Mouse (Mus musculus): ENCODE measurements around the gene Chek2. TPM values are rescaled to one million over a fixed set of nuclear protein-coding genes. Genes with fewer than 3 reads are reported as not detected.

Chek2 gene
- total RNA-seq, 2 experiments from 2014 or later, result 1.4 to 1.6 TPM

DNA sequence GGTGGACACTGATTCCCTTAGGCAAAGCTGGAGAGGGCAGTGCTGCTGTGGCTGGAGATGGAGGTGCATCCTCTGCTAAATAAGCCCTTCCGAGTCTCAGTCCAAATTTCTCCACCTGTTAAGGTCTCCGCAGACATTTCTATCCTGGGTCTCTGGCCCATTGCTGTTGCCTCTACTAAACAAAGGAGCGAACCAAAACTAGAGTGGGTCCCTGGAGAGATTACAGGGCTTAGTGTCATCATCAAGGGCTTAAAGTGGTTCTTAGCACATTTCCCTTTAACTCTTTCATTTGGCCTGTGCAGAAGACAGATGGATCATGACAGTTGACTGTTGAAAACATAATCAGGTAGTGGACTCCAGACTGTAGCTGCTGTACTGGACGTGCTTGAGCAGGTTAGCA lies 48.8 kb downstream of the Chek2 start:
- no peak for DNase-seq (ENCODE audit: low spot score in 2 of 2)
- intact Hi-C loops (cut with DNase I), result no loop called here

DNA sequence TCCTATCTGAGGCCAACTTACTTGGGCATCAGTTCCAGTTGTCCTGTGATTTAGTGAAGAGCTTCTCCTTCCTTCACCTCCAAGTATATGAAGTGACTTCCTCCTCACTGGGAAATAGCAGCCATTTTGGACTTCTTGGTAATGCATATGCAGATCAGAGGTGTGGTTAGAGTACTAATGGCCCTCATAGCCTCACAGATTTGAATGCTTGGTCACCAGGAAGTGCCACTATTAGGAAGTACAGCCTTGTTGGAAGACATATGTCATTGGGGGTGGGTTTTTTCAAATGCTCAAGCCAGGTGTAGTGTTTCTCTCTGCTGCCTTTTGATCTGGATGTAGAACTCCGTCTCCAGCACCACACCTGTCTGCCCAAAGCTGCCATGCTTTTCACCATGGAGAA lies 50.2 kb downstream of the Chek2 start:
- intact Hi-C loops (cut with DNase I), result no loop called here
- DNase-seq (ENCODE audit: low spot score in 2 of 2), result no peak

- DNase-seq (ENCODE audit: low spot score in 2 of 2), result no peak
- intact Hi-C loops (cut with DNase I), result no loop called here
These were observed 50.8 kb downstream of the Chek2 start for GRCm38 (mm10) chr5:110890561-110890960.

DNA sequence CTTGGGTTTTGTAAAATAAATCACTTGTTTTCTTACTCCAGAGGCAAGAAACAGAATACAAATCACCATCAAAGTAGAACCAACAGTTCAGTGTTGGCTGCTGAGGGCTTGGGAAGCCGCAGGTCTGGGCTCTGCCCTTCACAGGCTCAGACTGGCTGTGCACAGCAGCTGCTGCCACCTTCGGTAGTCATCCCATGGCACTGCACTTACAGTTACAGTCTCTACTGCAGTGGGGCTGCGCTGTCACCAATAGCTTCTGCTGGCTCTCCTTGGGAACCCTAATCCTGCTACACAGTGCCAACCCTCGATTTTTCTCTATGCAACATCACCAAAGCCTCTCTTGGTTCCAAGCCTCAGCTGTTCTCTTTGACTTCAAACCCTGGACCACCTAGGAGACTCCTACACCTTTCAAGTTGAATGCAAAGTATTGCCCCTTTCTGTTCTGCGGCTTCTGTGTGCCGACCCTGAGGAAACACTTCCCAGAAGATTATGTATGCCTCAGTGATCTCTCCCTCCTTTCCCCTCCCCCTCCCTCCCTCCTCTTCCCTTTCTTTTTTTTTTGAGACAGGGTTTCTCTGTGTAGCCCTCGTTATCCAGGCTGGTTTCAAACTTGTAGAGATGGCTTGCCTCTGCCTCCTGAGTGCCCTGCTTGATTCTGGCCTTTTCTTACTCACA lies 57.5 kb downstream of the Chek2 start:
- DNase-seq (ENCODE audit: low spot score in 2 of 2), result no peak
- intact Hi-C loops (cut with DNase I), result no loop called here

DNA sequence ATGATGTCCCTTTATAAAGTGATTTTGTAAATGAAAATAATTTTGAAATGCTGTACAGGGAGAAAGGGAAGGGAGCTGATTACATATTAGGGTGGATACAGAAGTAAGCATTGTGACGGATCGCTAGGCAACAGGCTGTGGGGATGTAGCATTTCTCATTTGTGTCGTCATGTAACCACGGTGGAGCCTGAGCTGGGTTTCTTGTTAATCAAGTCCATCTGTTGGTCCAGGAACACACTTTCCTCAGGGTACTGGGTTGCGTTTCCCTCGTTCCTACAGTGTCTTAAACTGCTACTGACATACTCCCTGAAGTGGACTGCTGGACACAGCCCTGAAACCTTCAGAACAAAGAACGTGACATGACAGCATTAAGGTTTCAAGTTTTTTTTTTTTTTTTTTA lies 58.4 kb downstream of the Chek2 start:
- intact Hi-C loops (cut with DNase I), result no loop called here
- DNase-seq (ENCODE audit: low spot score in 2 of 2), result no peak

DNA sequence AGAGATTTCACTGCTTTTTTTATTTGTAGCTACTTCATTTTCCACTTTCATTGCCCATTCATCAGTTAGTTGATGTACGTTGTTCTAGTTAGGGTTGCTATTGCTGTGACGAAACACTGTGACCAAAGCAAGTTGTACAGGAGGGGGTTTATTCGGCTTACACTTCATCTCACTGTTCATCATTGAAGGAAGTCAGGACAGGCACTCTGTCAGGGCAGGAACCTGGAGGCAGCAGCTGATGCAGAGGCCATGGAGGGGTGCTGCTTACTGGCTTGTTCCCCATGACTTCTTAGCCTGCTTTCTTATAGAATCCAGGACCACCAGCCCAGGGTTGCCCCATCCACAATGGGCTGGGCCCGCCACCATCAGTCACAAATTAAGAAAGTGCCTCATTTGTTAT lies 59.0 kb downstream of the Chek2 start:
- no peak for DNase-seq (ENCODE audit: low spot score in 2 of 2)
- intact Hi-C loops (cut with DNase I), result no loop called here

GRCm38 (mm10) chr5:110900331-110900730 lies 60.6 kb downstream of the Chek2 start:
- intact Hi-C loops (cut with DNase I), result no loop called here
- no peak for DNase-seq (ENCODE audit: low spot score in 2 of 2)

GRCm38 (mm10) chr5:110906708-110907107 lies 66.9 kb downstream of the Chek2 start:
- DNase-seq (ENCODE audit: low spot score in 2 of 2), result no peak
- intact Hi-C loops (cut with DNase I), result no loop called here

DNA sequence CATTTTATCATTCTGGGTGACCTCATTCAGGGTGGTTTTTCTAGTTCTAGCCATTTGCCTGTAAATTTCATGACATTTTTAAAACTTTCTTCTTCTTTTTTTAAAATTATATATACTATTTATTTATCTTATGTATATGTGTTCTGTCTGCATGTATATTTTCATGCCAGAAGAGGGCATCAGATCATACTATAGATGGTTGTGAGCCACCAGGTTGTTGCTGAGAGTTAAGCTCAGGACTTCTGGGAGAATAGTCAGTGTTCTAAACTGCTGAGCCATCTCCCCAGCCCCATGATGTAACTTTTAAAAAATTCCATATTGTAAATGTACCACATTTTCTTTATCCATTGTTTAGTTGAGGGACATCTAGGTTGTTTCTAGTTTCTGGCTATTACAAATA lies 69.1 kb downstream of the Chek2 start:
- no peak for DNase-seq (ENCODE audit: low spot score in 2 of 2)
- intact Hi-C loops (cut with DNase I), result no loop called here

DNA sequence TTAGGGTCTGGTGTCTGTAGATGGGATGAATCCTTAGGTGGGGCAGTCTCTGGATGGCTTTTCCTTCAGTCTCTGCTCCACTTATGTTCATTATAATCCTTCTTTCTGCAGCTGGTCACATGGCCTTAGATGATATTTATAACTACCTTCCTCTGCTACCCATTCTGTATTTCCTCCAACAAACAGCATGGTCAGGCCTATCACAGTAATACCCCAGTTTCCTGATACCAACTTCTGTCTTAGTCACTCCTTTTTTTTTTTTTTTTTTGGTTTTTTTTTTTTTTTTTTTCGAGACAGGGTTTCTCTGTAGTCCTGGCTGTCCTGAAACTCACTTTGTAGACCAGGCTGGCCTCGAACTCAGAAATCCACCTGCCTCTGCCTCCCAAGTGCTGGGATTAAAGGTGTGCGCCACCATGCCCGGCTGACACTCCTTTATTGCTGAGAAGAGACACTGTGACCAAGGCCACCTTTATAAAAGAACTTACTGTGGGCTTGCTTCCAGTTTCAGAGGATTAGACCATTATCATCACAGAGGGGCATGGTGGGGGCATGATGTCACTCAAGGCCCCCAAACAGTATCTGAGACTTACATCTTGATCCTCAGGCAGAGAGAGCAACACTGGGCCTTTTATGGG lies 70.3 kb downstream of the Chek2 start:
- intact Hi-C loops (cut with DNase I), result no loop called here
- DNase-seq (ENCODE audit: low spot score in 2 of 2), result no peak

DNA sequence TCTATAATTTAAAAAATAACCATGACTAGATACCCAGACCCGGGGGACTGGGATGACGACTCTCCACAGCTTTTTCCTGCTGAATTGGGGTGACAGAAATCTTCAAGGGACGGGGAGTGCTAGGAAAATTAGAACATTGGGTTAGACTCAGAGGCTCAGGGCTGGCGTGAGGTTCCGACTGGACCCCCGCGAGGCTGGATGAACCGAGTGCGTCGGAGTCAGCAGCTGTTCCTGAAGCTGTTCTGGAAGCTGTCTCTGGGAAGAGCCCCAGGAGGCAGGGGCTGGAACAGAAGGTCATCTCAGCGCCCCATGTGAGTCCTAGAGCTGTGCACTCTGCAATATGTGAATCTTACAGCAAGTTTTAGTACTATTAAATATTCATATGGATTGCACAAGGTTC lies 75.1 kb downstream of the Chek2 start:
- intact Hi-C loops (cut with DNase I), result no loop called here
- DNase-seq (ENCODE audit: low spot score in 2 of 2), result no peak

DNA sequence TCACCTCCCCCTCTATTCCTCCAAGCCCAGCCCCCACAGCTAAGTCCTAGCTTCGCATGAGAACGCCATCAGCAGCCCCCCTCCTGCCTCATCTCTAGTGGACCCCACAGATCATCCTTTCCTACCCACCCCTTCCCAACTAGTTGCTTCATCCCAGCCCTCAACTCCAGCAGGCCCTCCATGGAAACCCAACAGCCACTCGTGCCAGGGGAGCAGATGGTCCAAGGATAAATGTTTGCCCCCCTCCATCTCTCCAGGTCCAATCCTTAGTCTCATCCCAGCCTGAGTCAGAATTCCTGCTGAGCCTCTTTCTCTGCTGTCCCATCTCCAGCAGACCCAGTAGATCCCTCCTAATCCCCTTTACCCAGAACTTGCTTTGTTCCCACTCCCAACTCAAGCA lies 76.5 kb downstream of the Chek2 start:
- no peak for DNase-seq (ENCODE audit: low spot score in 2 of 2)
- intact Hi-C loops (cut with DNase I), result no loop called here

GRCm38 (mm10) chr5:110919541-110919940 lies 79.8 kb downstream of the Chek2 start:
- DNase-seq (ENCODE audit: low spot score in 2 of 2), result no peak
- intact Hi-C loops (cut with DNase I), result no loop called here

DNA sequence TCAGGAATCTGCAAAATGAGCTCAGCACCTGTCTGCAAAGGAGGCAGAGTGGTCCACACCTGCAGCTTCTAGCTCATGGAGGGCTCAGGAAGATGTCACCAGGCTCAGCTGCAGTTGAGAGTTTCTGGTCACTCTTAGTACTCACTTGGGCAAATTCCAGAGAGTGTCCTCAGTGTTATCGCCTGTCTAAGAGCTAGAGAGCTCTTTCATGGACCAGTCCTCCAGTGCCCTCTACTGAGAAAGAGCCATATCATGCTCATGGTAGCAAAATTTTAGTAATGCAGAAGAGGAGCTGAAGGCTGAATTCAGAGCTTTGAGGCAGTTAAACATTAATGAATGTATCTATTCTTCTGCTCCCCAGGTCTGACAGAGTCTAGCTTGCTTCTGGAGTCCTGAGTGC lies 83.6 kb downstream of the Chek2 start:
- DNase-seq (ENCODE audit: low spot score in 2 of 2), result peak; percentile 24 to 41

More for the DNA sequence above, 83.6 kb downstream of the Chek2 start:
- intact Hi-C loops (cut with DNase I), result loop anchor here (5.0 kb wide), 1 partner anchor 86 kb away; the partner anchor contains the start of genes Chek2 and Hscb

Other genes with a start within 250 kb of the Chek2 start
- 10 to 100 TPM; 26.6 to 26.8 TPM for gene Noc4l, start 186.6 kb upstream of the Chek2 start, total RNA-seq (2021)
- 10 to 100 TPM; 23.1 to 26.2 TPM for gene Ddx51, start 186.5 kb upstream of the Chek2 start, total RNA-seq (2021)
- 10 to 100 TPM; 84.8 to 89.3 TPM for gene Ep400, start 69.3 kb upstream of the Chek2 start, total RNA-seq (2021)
- gene Pus1, start 59.3 kb upstream of the Chek2 start, total RNA-seq (2021), result 10 to 100 TPM; 18.3 to 21.2 TPM
- 10 to 100 TPM; 67.6 to 70.6 TPM for gene Ulk1, start 29.9 kb upstream of the Chek2 start, total RNA-seq (2021)
- gene Hscb, start 202 bp upstream of the Chek2 start, total RNA-seq (2021), result 10 to 100 TPM in 1 of 2 experiments, 1 to 10 TPM in 1; 9.2 to 12.2 TPM
- gene Ttc28, start 39.8 kb downstream of the Chek2 start, total RNA-seq (2021), result 10 to 100 TPM; 15.0 to 16.9 TPM